Mouse (Mus musculus) c-Kit-positive CD71-negative TER-119-negative erythroid progenitor cells, embryonic 14.5 days (primary cell): ENCODE results near the gene Gast.

Source experiments
- DNase-seq: peaks from one replicate; pipeline ENCODE4 v3.0.0-alpha.2; 2013; ENCODE audit warnings: low read depth

Gene Gast

DNA sequence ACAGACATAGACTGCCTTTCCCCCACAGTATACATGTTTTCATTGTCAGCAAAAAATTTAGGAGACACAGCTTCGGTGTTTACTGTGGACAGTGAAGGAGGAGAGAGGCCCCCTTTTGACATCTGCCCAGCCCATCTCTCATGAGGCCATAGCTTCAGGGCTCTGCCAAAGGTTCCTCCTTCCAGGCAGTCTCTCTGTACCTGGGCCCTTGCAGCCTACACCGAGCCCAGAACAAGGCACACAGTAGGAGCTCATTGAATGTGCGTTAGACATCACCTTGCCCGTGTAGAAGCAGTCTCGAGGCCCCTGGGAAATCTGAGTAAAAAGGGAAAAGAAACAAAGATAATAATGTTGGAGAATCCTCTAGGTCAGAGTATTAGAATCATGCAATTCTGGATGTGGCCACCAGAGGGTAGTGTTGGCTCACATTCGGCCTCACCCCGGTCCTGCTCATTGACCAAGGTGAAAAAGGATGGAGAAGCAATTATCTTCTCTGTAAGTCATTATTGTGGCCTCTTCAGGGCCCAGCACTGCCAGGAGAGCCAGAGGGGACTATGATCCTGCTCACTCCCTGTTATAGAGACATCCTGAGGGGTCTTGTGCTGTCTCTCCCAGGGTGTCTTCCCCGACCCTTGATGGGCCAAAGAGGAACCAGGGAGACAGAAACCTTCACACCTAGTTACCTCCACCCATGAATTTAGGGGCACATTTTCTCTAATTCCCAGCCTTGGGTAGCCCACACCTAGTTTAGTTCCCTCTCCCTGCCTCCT is 28.2 kb downstream of the Gast start:
- DNase-seq: peak; percentile 63

DNA sequence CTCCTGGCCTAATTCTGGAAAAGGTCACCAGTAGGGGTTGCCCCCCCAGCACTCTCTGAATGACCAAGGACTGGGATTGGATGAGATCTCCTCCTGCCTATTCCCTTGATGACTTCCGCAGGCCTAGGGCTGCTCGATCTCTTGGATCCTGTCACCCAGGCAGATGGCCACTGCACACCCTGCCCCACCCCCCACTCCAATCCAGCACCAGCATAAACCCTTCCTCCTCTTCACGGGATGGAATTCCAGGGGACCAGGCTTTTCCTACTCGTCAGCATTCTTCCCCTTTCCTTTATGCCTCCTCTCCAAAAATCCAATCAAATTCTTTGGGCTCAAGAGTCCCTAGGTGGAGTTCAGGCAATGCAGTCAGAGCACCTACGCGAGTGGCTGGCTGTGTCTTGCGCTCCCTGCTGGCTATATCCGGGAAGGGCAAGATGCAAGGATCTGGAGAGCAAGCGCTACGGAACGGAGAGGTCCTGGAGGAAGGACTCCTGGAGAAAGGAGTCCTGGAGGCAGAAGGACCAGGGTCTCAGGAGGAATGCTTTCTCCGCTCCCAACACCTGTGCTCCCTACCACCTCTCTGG is 28.9 kb downstream of the Gast start:
- DNase-seq: peak; percentile 56

DNA sequence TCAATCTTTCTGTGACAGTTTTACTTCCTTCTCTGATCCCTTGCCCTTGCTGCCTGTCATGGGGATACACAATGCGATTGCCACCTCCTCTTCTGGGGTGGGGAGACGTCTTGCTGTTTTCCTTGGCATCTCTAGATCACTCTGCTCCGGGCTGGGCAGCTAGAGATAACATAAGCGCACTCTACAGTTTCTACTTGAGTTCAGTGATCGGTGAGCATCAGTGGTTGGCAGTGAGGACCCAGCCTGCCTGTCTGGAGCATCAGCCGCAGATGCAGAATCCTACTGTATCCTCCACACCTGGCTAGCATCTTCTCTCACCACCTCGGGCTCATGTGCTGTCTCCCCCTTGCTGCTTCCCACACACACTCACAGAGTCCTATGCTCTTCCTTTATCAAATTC is 34.9 kb downstream of the Gast start:
- no peak for DNase-seq

DNA sequence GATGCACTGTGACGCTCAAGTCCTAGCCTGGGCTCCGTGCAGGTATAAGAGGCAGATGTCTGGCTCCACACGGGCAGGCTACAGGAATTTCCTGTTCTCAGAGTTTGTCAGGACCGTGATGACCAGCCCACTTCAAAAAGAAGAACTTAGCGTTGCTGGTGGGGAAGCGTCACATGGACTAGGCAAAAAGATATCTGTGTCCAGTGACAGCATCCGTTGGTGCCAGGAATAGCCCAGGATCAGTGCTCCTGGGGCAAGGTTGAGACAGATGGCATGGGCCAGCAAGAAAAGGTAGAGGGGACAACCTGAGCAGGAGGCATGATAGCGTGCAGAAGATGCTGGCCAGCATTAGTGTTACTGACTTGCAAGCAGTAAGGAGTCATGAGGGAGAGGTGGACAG is 35.6 kb downstream of the Gast start:
- no peak for DNase-seq

DNA sequence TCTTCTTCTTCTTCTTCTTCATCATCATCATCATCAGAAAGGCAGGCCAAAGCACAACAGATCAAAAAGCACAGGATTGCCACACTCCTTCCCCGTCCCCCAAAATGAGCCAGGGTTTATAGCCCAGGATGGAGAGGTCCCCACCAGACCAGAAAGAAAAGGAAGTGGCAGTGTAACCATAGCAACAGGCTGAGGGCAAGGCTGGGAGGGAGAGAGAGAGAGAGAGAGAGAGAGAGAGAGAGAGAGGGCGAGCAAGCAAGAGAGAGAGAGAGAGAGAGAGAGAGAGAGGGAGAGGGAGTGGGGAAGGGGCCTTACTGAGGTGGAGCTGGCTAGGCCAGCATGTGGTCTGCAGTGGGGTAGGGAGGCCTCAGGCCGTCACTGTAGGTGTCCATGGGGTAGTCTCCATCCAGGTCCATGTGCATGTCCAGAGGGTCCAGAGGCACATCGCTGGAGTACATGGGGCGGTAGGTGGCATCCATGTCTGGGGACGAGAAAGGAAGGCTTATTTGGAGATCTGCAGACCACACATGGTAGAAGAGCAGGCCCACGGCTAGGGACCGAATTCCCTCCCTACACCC is 37.9 kb downstream of the Gast start:
- DNase-seq: no peak

DNA sequence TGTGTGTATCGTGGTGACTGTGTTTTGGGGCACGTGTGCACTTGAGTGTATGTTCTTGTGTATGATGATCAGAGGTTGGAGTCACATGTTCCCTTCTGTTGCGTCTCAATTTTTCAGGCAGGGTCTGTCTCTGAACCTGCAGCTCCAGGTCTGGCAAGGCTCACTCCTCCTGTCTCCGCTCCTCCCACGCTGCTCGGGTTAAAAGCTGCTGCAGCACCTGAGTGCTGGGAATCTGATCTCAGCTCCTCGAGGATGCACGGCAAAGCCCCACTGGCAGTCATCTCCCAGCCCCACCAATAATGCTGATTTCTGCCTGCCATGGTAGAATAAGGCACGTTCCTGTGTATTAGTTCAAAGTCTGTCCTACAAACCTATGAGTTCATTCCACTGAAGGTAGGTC is 40.9 kb downstream of the Gast start:
- no peak for DNase-seq

DNA sequence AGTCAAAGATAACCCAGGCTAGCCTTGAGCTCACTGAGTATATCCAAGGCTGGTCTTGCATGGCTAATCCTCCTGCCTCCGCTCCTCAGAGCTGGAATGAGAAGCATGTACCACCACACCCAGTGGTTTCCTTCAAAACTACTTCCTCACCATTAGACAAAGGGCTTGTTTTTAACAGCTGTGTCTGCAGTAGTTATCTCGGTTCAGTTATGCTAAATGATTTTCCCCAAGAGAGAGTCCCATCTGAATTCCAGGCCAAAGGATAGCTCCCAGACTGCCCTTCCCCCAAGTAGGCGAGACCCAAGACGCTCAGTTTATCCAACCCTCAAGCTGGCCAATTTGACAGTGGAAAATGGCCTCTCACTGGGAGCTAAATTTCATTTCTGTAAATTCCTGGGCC is 41.8 kb downstream of the Gast start:
- DNase-seq: no peak

DNA sequence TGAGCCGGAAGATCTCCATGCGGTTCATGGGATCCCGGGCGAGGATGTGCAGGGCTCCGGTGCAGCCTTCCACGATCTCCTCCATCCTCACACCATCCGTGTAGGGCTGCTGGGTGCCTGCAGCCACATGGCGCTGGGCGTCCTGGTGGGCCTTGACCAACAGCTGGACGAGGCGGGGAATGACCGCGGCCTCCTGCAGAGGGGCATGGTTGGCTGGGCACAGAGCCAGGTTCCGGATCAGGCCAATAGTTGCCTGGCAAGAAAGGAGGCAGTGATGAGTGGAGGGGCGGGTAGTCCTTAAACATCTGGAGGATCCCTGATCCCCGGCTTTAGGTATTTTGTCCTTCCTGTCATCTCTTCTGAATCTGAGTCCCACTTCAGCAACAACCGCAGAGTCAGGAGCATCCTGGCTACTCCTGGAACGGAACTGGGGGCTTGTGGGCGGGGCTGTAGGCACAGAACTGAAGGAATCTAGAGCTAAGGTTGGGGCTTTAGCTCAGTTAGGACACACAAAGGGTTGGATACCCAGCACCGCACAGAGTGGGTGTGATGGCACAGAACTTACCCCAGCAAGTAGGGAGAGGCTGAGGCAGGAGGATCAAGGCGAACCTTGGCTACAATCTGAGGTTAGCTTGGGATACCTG is 42.7 kb downstream of the Gast start:
- DNase-seq: no peak

DNA sequence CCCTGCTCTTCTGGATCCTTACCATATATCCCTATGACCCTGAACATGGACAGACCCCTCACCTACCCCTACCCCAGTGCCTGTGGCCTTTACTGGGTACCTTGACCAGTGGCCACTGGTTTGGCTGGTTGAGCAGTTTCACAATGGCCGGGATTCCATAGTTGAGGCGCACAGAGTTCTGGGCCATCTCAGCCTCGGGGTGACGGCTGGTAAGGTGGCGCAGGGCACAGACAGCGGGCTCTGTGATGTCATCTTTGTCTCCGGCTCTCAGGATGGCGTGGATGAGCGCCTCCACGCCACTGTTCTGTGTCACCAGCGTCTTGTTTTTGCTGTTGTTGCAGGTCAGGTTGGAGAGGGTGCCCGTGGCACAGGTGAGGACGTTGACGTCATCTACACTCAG is 43.8 kb downstream of the Gast start:
- DNase-seq: no peak

DNA sequence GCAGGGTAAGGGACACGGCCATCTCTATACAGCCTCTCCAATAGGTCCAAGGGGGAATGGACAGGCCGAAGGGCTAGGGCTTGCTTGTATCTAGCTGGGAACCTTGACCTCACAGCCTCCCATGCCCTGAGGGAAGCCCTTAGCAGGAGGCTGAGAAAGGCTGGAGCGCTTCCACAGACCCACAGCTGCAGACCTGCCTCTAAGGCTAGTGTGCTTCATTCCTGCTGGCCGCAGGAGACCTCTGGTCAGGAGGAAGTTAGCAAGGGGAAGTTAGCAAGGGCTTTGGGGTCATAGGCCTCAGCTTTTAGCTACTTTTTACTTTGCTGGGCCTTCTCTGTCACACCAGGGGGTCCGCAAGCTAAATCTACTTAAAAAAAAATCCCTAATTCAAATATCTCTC is 44.2 kb downstream of the Gast start:
- DNase-seq: no peak

DNA sequence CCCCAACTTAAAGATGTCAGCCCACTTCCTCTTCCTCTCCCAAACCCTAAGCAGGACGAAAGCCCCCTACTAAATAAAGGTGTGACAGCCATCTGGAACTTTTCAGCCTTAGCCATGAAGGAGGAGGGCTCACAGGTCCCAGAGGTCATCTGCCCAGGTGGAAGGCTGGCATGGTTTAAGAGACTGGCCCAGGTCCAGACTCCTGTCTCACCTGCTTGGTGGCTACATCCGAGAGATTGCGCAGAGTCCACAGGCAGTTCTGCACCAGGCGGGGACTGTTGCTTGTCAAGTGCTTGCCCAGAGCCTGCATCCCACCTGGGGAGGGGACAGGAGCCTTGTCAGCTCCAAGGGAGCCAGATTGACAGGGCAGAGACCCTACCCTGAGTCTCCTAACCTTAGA is 45.1 kb downstream of the Gast start:
- DNase-seq: no peak

DNA sequence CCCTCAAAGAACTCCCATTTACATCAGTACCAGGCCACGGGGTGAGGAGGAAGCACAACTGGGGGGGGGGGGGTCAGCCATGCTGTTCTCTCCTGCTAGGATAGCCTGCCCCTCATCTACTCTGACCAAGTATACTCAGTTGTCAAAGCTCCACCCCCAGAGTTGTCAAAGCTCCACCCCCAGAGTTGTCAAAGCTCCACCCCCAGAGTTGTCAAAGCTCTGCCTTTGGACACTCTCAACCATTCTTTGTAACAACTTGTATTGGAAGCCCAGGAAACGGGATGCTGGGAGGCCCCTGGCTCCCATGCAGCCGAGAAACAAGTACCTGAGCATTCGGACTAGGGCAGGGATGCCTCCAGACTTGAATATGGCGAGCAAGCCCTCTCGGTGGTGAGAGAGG is 48.5 kb downstream of the Gast start:
- DNase-seq: no peak

DNA sequence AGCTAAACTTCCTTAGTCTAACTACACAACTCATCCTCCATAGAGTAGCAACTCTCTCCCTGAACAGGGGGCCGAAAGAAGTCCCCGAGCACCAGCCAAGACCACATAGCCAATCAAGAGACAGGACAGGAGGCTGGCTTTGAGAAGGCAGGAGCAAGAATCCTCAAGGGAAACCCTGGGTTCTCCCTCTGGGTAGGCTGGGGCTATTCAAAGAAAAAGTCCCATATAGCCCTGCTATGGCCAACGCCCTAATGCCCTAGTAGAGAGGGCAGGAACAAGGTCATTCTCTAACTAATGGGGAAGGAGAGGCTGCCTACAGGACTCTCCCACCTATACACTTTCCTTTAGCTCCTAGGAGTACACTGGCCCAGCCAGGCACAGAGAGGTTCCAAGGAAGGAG is 50.8 kb downstream of the Gast start:
- DNase-seq: no peak

DNA sequence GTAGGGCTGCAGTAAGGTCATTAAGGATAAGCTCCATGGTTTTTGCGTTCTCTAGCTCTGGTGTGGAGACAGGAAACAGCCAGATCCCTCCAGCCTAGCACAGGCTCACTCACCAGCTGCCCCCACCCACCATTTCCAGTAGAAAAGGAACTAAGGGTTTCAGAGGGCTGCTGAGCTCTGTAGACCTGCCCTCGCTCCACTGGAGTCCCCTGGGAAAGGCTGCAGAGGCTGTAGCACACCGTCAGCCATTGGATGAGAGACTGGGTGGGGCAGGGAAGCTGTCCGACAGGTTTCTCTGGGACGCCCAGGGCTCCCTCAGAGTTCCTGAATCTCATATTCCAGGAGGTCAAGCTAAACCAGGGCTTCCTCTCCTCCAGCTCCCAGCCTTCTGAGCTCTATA is 52.4 kb downstream of the Gast start:
- DNase-seq: no peak
